Mouse (Mus musculus) limb, embryonic 12.5 days (tissue): ENCODE results near the gene Ptprd. TPM values are rescaled to one million over a fixed set of nuclear protein-coding genes. Genes with fewer than 3 reads are reported as not detected.

Experiments used
- ATAC-seq: fragments of 200-750 bp; cut with Nextera tagmentation; 2 replicates; pipeline ENCODE4 v1.8.0; 2017; ENCODE audit warnings: low read depth, moderate TSS enrichment; ENCODE audit not compliant: insufficient number of reproducible peaks, insufficient read depth, low FRiP score, low TSS enrichment
- H3K27ac ChIP-seq: fragments of 300-500 bp; sonication (generic); 2 replicates; pipeline ENCODE4 v1.5.1; 2016; ENCODE audit warnings: mild to moderate bottlenecking, moderate library complexity
- H3K27me3 ChIP-seq: fragments of 300-500 bp; sonication (generic); 2 replicates; pipeline ENCODE4 v1.6.1; 2016; ENCODE audit warnings: mild to moderate bottlenecking, moderate library complexity
- H3K36me3 ChIP-seq: fragments of 300-500 bp; sonication (generic); 2 replicates; pipeline ENCODE4 v1.6.1; 2016; ENCODE audit warnings: mild to moderate bottlenecking, moderate library complexity
- H3K4me1 ChIP-seq: fragments of 300-500 bp; sonication (generic); replicated peaks from 2 replicates; pipeline ENCODE4 v1.6.1; 2016
- H3K4me2 ChIP-seq: fragments of 300-500 bp; sonication (generic); 2 replicates; pipeline ENCODE4 v1.6.1; 2016; ENCODE audit warnings: mild to moderate bottlenecking, moderate library complexity
- H3K4me3 ChIP-seq: fragments of 300-500 bp; sonication (generic); replicated peaks from 2 replicates; pipeline ENCODE4 v1.5.1; 2016; ENCODE audit warnings: mild to moderate bottlenecking
- H3K9ac ChIP-seq: fragments of 300-500 bp; sonication (generic); replicated peaks from 2 replicates; pipeline ENCODE4 v1.6.1; 2016; ENCODE audit warnings: mild to moderate bottlenecking, moderate library complexity
- H3K9me3 ChIP-seq: fragments of 300-500 bp; sonication (generic); 2 replicates; pipeline ENCODE4 v1.6.1; 2016; ENCODE audit warnings: mild to moderate bottlenecking, moderate library complexity
- WGBS: fragments of 180-500 bp; shearing (Covaris S2); methylation state at CpG from one replicate; pipeline ENCODE4 v1.1.7; 2016; 5-methylcytosine and 5-hydroxymethylcytosine counted together
- polyA plus RNA-seq: library from polyadenylated mRNA; unstranded; fragments of >200 nt; fragmentation: Nextera tagmentation; extraction: Ambion mirVana; gene quantifications from 2 replicates; pipeline ENCODE4 v1.2.1, GENCODE M21; 2016

Ptprd gene
- polyA plus RNA-seq, 1 experiment from 2014 or later: 30.9 TPM

GRCm38 (mm10) chr4:76297375-76297774 is 1914.4 kb downstream of the Ptprd start:
- Histone ChIP-seq H3K4me1 (peaks cover 4% of the 10 kb centered on the region; the same call in 1 of the 2 replicates), H3K4me3 (no peak overlapping the region), H3K27me3 (no peaks in the 10 kb centered on the region), H3K9me3 (no peaks in the 10 kb centered on the region), H3K36me3 (no peaks in the 10 kb centered on the region), H3K4me2 (no peak overlapping the region), H3K27ac (0 out of 2 replicates have a peak overlapping the region, but pooled peaks have one; percentile 12), H3K9ac (no peak overlapping the region)
- WGBS: 68% methylated on average over 3 of the region's 3 CpGs
- no peak for ATAC-seq

- Histone ChIP-seq H3K9ac (no peak overlapping the region), H3K36me3 (no peaks in the 10 kb centered on the region), H3K4me3 (no peak overlapping the region), H3K27ac (no peak overlapping the region), H3K4me1 (peaks cover 14% of the 10 kb centered on the region), H3K9me3 (no peaks in the 10 kb centered on the region), H3K27me3 (no peaks in the 10 kb centered on the region), H3K4me2 (no peak overlapping the region)
- 80% methylated on average over 8 of the region's 8 CpGs for WGBS
- ATAC-seq: no peak
These were observed 1918.9 kb downstream of the Ptprd start for GRCm38 (mm10) chr4:76292733-76293357.

GRCm38 (mm10) chr4:76290484-76290818 is 1921.3 kb downstream of the Ptprd start:
- Histone ChIP-seq H3K4me2 (no peak overlapping the region), H3K4me3 (no peak overlapping the region), H3K36me3 (no peaks in the 10 kb centered on the region), H3K27me3 (no peaks in the 10 kb centered on the region), H3K9ac (no peak overlapping the region), H3K4me1 (peaks cover 9% of the 10 kb centered on the region), H3K9me3 (no peaks in the 10 kb centered on the region), H3K27ac (no peak overlapping the region)
- ATAC-seq: no peak
- 82% methylated on average over 1 of the region's 1 CpGs for WGBS

GRCm38 (mm10) chr4:76289612-76290483 is 1921.9 kb downstream of the Ptprd start:
- 43% methylated on average over 12 of the region's 12 CpGs for WGBS
- no peak for ATAC-seq

GRCm38 (mm10) chr4:76286016-76286415 is 1925.7 kb downstream of the Ptprd start:
- WGBS: 75% methylated on average over 2 of the region's 2 CpGs
- no peak for ATAC-seq
- Histone ChIP-seq H3K4me1 (peaks cover 9% of the 10 kb centered on the region), H3K4me3 (no peak overlapping the region), H3K9ac (no peak overlapping the region), H3K36me3 (no peaks in the 10 kb centered on the region), H3K4me2 (no peak overlapping the region), H3K27ac (no peak overlapping the region), H3K27me3 (no peaks in the 10 kb centered on the region), H3K9me3 (no peaks in the 10 kb centered on the region)

More at GRCm38 (mm10) chr4:76289612-76290483, 1921.9 kb downstream of the Ptprd start:
- H3K27me3 ChIP-seq: no peaks in the 10 kb centered on the region
- no peak overlapping the region for H3K4me3 ChIP-seq
- H3K9ac ChIP-seq: no peak overlapping the region
- no peak overlapping the region for H3K27ac ChIP-seq
- no peaks in the 10 kb centered on the region for H3K9me3 ChIP-seq
- H3K4me1 ChIP-seq: peaks cover 9% of the 10 kb centered on the region
- no peaks in the 10 kb centered on the region for H3K36me3 ChIP-seq
- no peak overlapping the region for H3K4me2 ChIP-seq

- no peak for ATAC-seq
- no peak overlapping the region for H3K4me2 ChIP-seq
- H3K27me3 ChIP-seq: no peaks in the 10 kb centered on the region
- 75% methylated on average over 4 of the region's 4 CpGs for WGBS
- H3K4me3 ChIP-seq: no peak overlapping the region
- H3K9me3 ChIP-seq: no peaks in the 10 kb centered on the region
- no peaks in the 10 kb centered on the region for H3K4me1 ChIP-seq
- H3K27ac ChIP-seq: no peak overlapping the region
- H3K36me3 ChIP-seq: no peaks in the 10 kb centered on the region
- no peak overlapping the region for H3K9ac ChIP-seq
These were observed 1928.9 kb downstream of the Ptprd start for GRCm38 (mm10) chr4:76282886-76283285.

GRCm38 (mm10) chr4:76262727-76263126 is 1949.0 kb downstream of the Ptprd start:
- H3K9ac ChIP-seq: no peak overlapping the region
- no peak overlapping the region for H3K4me3 ChIP-seq
- no peaks in the 10 kb centered on the region for H3K9me3 ChIP-seq
- peaks cover 15% of the 10 kb centered on the region for H3K4me1 ChIP-seq
- H3K27ac ChIP-seq: no peak overlapping the region
- no peaks in the 10 kb centered on the region for H3K36me3 ChIP-seq
- no peak for ATAC-seq
- 88% methylated on average over 4 of the region's 4 CpGs for WGBS
- no peak overlapping the region for H3K4me2 ChIP-seq
- no peaks in the 10 kb centered on the region for H3K27me3 ChIP-seq

GRCm38 (mm10) chr4:76260686-76261085 is 1951.1 kb downstream of the Ptprd start:
- Histone ChIP-seq H3K4me3 (no peak overlapping the region), H3K4me1 (peaks cover 15% of the 10 kb centered on the region), H3K9me3 (no peaks in the 10 kb centered on the region), H3K4me2 (no peak overlapping the region), H3K27ac (no peak overlapping the region), H3K36me3 (no peaks in the 10 kb centered on the region), H3K9ac (no peak overlapping the region), H3K27me3 (no peaks in the 10 kb centered on the region)
- no peak for ATAC-seq
- 83% methylated on average over 1 of the region's 1 CpGs for WGBS

- Histone ChIP-seq H3K27me3 (no peaks in the 10 kb centered on the region), H3K27ac (no peak overlapping the region), H3K4me1 (peaks cover 15% of the 10 kb centered on the region), H3K4me2 (no peak overlapping the region), H3K36me3 (no peaks in the 10 kb centered on the region), H3K4me3 (no peak overlapping the region), H3K9ac (no peak overlapping the region), H3K9me3 (no peaks in the 10 kb centered on the region)
- 75% methylated on average over 3 of the region's 3 CpGs for WGBS
- ATAC-seq: no peak
These were observed 1951.5 kb downstream of the Ptprd start for GRCm38 (mm10) chr4:76260286-76260685.

- H3K36me3 ChIP-seq: no peaks in the 10 kb centered on the region
- H3K9ac ChIP-seq: no peak overlapping the region
- no peaks in the 10 kb centered on the region for H3K9me3 ChIP-seq
- H3K27me3 ChIP-seq: no peaks in the 10 kb centered on the region
- ATAC-seq: no peak
- H3K4me2 ChIP-seq: no peak overlapping the region
- 63% methylated on average over 2 of the region's 2 CpGs for WGBS
- peaks cover 15% of the 10 kb centered on the region for H3K4me1 ChIP-seq
- no peak overlapping the region for H3K4me3 ChIP-seq
- no peak overlapping the region for H3K27ac ChIP-seq
These were observed 1952.1 kb downstream of the Ptprd start for GRCm38 (mm10) chr4:76259636-76260035.

GRCm38 (mm10) chr4:76244371-76244770 is 1967.4 kb downstream of the Ptprd start:
- 83% methylated on average over 6 of the region's 6 CpGs for WGBS
- H3K4me1 ChIP-seq: no peaks in the 10 kb centered on the region
- no peaks in the 10 kb centered on the region for H3K9me3 ChIP-seq
- peaks cover 4% of the 10 kb centered on the region; the same call in 1 of the 2 replicates for H3K36me3 ChIP-seq
- H3K9ac ChIP-seq: no peak overlapping the region
- H3K4me3 ChIP-seq: no peak overlapping the region
- no peaks in the 10 kb centered on the region for H3K27me3 ChIP-seq
- no peak overlapping the region for H3K4me2 ChIP-seq
- ATAC-seq: no peak
- H3K27ac ChIP-seq: no peak overlapping the region
